Mouse (Mus musculus): Measurements from ENCODE around the gene Ptger1. TPM values are rescaled to one million over a fixed set of nuclear protein-coding genes. Genes with fewer than 3 reads are reported as not detected.

Ptger1 gene
- total and polyA plus RNA-seq, 2 experiments from 2014 or later, result 0.36 to 0.55 TPM

GRCm38 (mm10) chr8:83667526-83667925, 1.0 kb downstream of the Ptger1 start:
- H3K4me1 ChIP-seq (ENCODE audit: insufficient read depth, low read length), result peaks cover 10% of the 10 kb centered on the region
- ATAC-seq (ENCODE audit: low FRiP score) (no peak), DNase-seq (ENCODE audit: low spot score) (no peak)
- H3K27me3 ChIP-seq (ENCODE audit: insufficient read depth, low read length), result no peaks in the 10 kb centered on the region; the same call in 1 of the 2 replicates
- H3K27ac ChIP-seq (ENCODE audit: low read depth, low read length), result 0 out of 2 replicates have a peak overlapping the region, but pooled peaks have one; percentile 62
- peaks cover 36% of the 10 kb centered on the region for H3K36me3 ChIP-seq (ENCODE audit: insufficient read depth, low read length)
- H3K9me3 ChIP-seq (ENCODE audit: low read length), result no peaks in the 10 kb centered on the region
- peak overlapping the region; percentile 48; the same call in 1 of the 2 replicates for H3K4me2 ChIP-seq (ENCODE audit: low read depth, low read length, poor library complexity, severe bottlenecking)
- TF ChIP-seq CTCF (IDR thresholded peaks at IDR 0.05), result no peak
- H3K9ac ChIP-seq (replicated peaks; ENCODE audit: low read length, poor library complexity, severe bottlenecking), result no peak overlapping the region
- 84% methylated on average over 10 of the region's 10 CpGs for WGBS
- peak overlapping the region; percentile 22; the same call in 1 of the 2 replicates for H3K4me3 ChIP-seq (ENCODE audit: low read depth, low read length)

- WGBS, result 20% methylated on average over 79 of the region's 80 CpGs
- no peaks in the 10 kb centered on the region for H3K9me3 ChIP-seq (ENCODE audit: low read length)
- peaks cover 44% of the 10 kb centered on the region for H3K36me3 ChIP-seq (ENCODE audit: insufficient read depth, low read length)
- peak; percentile 83 for DNase-seq (ENCODE audit: low spot score)
- H3K27ac ChIP-seq (ENCODE audit: low read depth, low read length), result peak overlapping the region; percentile 62
- peak; percentile 62 for ATAC-seq (ENCODE audit: low FRiP score)
- H3K27me3 ChIP-seq (ENCODE audit: insufficient read depth, low read length), result no peaks in the 10 kb centered on the region; the same call in 1 of the 2 replicates
- peaks cover 10% of the 10 kb centered on the region for H3K4me1 ChIP-seq (ENCODE audit: insufficient read depth, low read length)
- H3K4me3 ChIP-seq (ENCODE audit: low read depth, low read length), result peak overlapping the region; percentile 22
- H3K9ac ChIP-seq (replicated peaks; ENCODE audit: low read length, poor library complexity, severe bottlenecking), result peak overlapping the region; percentile 48
- TF ChIP-seq CTCF (IDR thresholded peaks at IDR 0.05), result peak; percentile 90
- peak overlapping the region; percentile 48 for H3K4me2 ChIP-seq (ENCODE audit: low read depth, low read length, poor library complexity, severe bottlenecking)
Observed at GRCm38 (mm10) chr8:83668010-83668916, 1.8 kb downstream of the Ptger1 start.

- Histone ChIP-seq H3K4me3 (ENCODE audit: low read depth, low read length) (no peak overlapping the region), H3K27me3 (ENCODE audit: insufficient read depth, low read length) (no peaks in the 10 kb centered on the region; the same call in 1 of the 2 replicates), H3K9ac (replicated peaks; ENCODE audit: low read length, poor library complexity, severe bottlenecking) (peak overlapping the region; percentile 48; the same call in 1 of the 2 replicates), H3K27ac (ENCODE audit: low read depth, low read length) (no peak overlapping the region), H3K36me3 (ENCODE audit: insufficient read depth, low read length) (peaks cover 49% of the 10 kb centered on the region), H3K9me3 (ENCODE audit: low read length) (no peaks in the 10 kb centered on the region), H3K4me2 (ENCODE audit: low read depth, low read length, poor library complexity, severe bottlenecking) (no peak overlapping the region), H3K4me1 (ENCODE audit: insufficient read depth, low read length) (peaks cover 10% of the 10 kb centered on the region)
- ATAC-seq (ENCODE audit: low FRiP score) (peak; percentile 1; the same call in 1 of the 2 replicates), DNase-seq (ENCODE audit: low spot score) (no peak)
- TF ChIP-seq CTCF (IDR thresholded peaks at IDR 0.05), result no peak
- 74% methylated on average over 16 of the region's 16 CpGs for WGBS
Observed at GRCm38 (mm10) chr8:83669013-83669412, 2.5 kb downstream of the Ptger1 start.

GRCm38 (mm10) chr8:83672936-83673335, 6.5 kb downstream of the Ptger1 start:
- no peak for ATAC-seq (ENCODE audit: low FRiP score)
- H3K27ac ChIP-seq (ENCODE audit: low read depth, low read length), result no peak overlapping the region
- 62% methylated on average over 5 of the region's 5 CpGs for WGBS
- H3K36me3 ChIP-seq (ENCODE audit: insufficient read depth, low read length), result peaks cover 71% of the 10 kb centered on the region
- H3K4me3 ChIP-seq (ENCODE audit: low read depth, low read length), result no peak overlapping the region
- DNase-seq (ENCODE audit: low spot score), result no peak
- peaks cover 4% of the 10 kb centered on the region for H3K4me1 ChIP-seq (ENCODE audit: insufficient read depth, low read length)
- H3K4me2 ChIP-seq (ENCODE audit: low read depth, low read length, poor library complexity, severe bottlenecking), result no peak overlapping the region
- H3K27me3 ChIP-seq (ENCODE audit: insufficient read depth, low read length), result no peaks in the 10 kb centered on the region; the same call in 1 of the 2 replicates
- no peak for TF ChIP-seq CTCF (IDR thresholded peaks at IDR 0.05)
- H3K9ac ChIP-seq (replicated peaks; ENCODE audit: low read length, poor library complexity, severe bottlenecking), result no peak overlapping the region
- no peaks in the 10 kb centered on the region for H3K9me3 ChIP-seq (ENCODE audit: low read length)

GRCm38 (mm10) chr8:83674497-83674896, 8.0 kb downstream of the Ptger1 start:
- no peaks in the 10 kb centered on the region for H3K9me3 ChIP-seq (ENCODE audit: low read length)
- no peak for TF ChIP-seq CTCF (IDR thresholded peaks at IDR 0.05)
- H3K27me3 ChIP-seq (ENCODE audit: insufficient read depth, low read length), result no peaks in the 10 kb centered on the region
- H3K36me3 ChIP-seq (ENCODE audit: insufficient read depth, low read length), result peaks cover 83% of the 10 kb centered on the region
- H3K27ac ChIP-seq (ENCODE audit: low read depth, low read length), result no peak overlapping the region
- no peak overlapping the region for H3K4me2 ChIP-seq (ENCODE audit: low read depth, low read length, poor library complexity, severe bottlenecking)
- ATAC-seq (ENCODE audit: low FRiP score) (no peak), DNase-seq (ENCODE audit: low spot score) (no peak)
- H3K9ac ChIP-seq (replicated peaks; ENCODE audit: low read length, poor library complexity, severe bottlenecking), result no peak overlapping the region
- H3K4me1 ChIP-seq (ENCODE audit: insufficient read depth, low read length), result no peaks in the 10 kb centered on the region
- 93% methylated on average over 5 of the region's 5 CpGs for WGBS
- no peak overlapping the region for H3K4me3 ChIP-seq (ENCODE audit: low read depth, low read length)

GRCm38 (mm10) chr8:83679866-83680265, 13.4 kb downstream of the Ptger1 start:
- Histone ChIP-seq H3K9me3 (ENCODE audit: low read length) (no peaks in the 10 kb centered on the region), H3K4me2 (ENCODE audit: low read depth, low read length, poor library complexity, severe bottlenecking) (no peak overlapping the region), H3K4me3 (ENCODE audit: low read depth, low read length) (no peak overlapping the region), H3K4me1 (ENCODE audit: insufficient read depth, low read length) (no peaks in the 10 kb centered on the region), H3K27ac (ENCODE audit: low read depth, low read length) (no peak overlapping the region), H3K36me3 (ENCODE audit: insufficient read depth, low read length) (peaks cover 77% of the 10 kb centered on the region), H3K27me3 (ENCODE audit: insufficient read depth, low read length) (no peaks in the 10 kb centered on the region), H3K9ac (replicated peaks; ENCODE audit: low read length, poor library complexity, severe bottlenecking) (no peak overlapping the region)
- 95% methylated on average over 12 of the region's 12 CpGs for WGBS
- no peak for TF ChIP-seq CTCF (IDR thresholded peaks at IDR 0.05)
- DNase-seq (ENCODE audit: low spot score), result no peak
- no peak for ATAC-seq (ENCODE audit: low FRiP score)
